Mouse (Mus musculus) central nervous system, embryonic 18 days (tissue): ENCODE data around the gene Tbc1d9b. TPM values are rescaled to one million over a fixed set of nuclear protein-coding genes. Genes with fewer than 3 reads are reported as not detected.

ENCODE experiments used
- polyA plus RNA-seq: library from polyadenylated mRNA; depleted of rRNA; stranded (reverse); fragments of >200 nt; gene quantifications from 2 replicates; pipeline ENCODE4 v1.2.3, GENCODE M21; 2012; rRNA removed

The Tbc1d9b gene
- 40.6 and 41.1 TPM in 2 replicates for polyA plus RNA-seq

GRCm38 (mm10) chr11:50130811-50131766 lies at the start of gene Tbc1d9b:
Gene Tbc1d9b (plus strand): TSS chr11:50131396.

GRCm38 (mm10) chr11:50174111-50174729 lies 43.0 kb downstream of the Tbc1d9b start, which contains the start of gene Mrnip:
Gene Mrnip (plus strand): TSS chr11:50174444.

GRCm38 (mm10) chr11:50210505-50211151 lies 79.4 kb downstream of the Tbc1d9b start, which contains the start of the genes Sqstm1 and Mgat4b:
Gene Sqstm1 (minus strand): TSS chr11:50210827.
Gene Mgat4b (plus strand): TSS chr11:50210890.

Other genes starting within 250 kb of the Tbc1d9b start
- gene Rasgef1c, start 229.6 kb upstream of the Tbc1d9b start, polyA plus RNA-seq: 22.7 and 24.6 TPM in 2 replicates
- gene Rnf130, start 106.0 kb upstream of the Tbc1d9b start, polyA plus RNA-seq: 47.1 and 48.5 TPM in 2 replicates
- 32.8 and 33.6 TPM in 2 replicates for gene Mrnip, start 43.0 kb downstream of the Tbc1d9b start, polyA plus RNA-seq
- gene Sqstm1, start 79.4 kb downstream of the Tbc1d9b start, polyA plus RNA-seq: 237 and 250 TPM in 2 replicates
- 79.9 and 93.1 TPM in 2 replicates for gene Mgat4b, start 79.5 kb downstream of the Tbc1d9b start, polyA plus RNA-seq
- gene Ltc4s, start 107.2 kb downstream of the Tbc1d9b start, polyA plus RNA-seq: 5.1 and 5.4 TPM in 2 replicates
- gene Maml1, start 160.9 kb downstream of the Tbc1d9b start, polyA plus RNA-seq: 8.4 and 8.9 TPM in 2 replicates
- gene Canx, start 194.3 kb downstream of the Tbc1d9b start, polyA plus RNA-seq: 188 and 210 TPM in 2 replicates
- gene Cby3, start 223.1 kb downstream of the Tbc1d9b start, polyA plus RNA-seq: 0.41 and 0.76 TPM in 2 replicates
- gene Hnrnph1, start 245.6 kb downstream of the Tbc1d9b start, polyA plus RNA-seq: 504 and 525 TPM in 2 replicates